Mouse (Mus musculus): ENCODE data around the gene Spred3. TPM values are rescaled to one million over a fixed set of nuclear protein-coding genes. Genes with fewer than 3 reads are reported as not detected.

The Spred3 gene
- 1.4 TPM for polyA plus RNA-seq (2015; fragmentation: Illumina TruSeq; extraction: RNeasy Lipid Tissue Mini Kit (QIAGEN cat#74804); ENCODE audit: insufficient read depth, low read depth, low replicate concordance)

DNA sequence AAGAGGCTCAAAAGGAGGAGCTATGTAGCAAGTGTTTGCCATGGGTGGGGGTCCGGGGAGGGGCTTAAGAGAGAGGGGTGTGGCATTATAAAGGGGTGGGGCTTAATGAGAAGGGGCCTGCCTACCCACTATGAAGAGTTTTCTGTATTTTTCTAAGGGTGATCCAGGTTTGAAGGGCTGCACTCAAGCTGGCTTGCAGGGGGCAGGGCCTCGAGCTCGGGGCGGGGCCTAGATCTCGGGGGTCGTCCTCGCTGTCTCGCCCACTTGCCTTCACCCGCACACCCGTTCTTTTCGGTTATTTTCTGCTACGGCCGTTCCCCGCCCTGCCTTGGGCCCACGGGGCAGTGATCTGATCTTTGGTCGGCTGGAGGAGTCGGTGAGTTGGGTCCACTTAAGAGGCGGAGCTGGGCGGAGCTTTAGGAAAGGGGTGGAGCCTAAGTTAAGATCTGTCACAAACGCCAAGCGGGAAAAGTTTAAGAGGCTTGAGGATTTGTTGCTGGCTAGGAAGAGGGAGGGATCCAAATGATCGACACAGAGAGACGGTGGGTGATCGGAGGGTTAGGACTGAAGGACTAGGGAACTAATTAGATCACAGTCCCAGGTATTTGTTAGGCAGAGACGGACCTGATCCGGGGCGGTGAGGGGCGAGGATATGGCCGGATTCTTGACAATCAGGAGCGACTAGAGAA is at the start of gene Spred3, which contains the start of gene Ggn:
Gene Spred3, minus strand, starts transcription at position 346 of the 689 bp plus-strand sequence.
Gene Ggn, plus strand, starts transcription at position 145 of the 689 bp plus-strand sequence.

DNA sequence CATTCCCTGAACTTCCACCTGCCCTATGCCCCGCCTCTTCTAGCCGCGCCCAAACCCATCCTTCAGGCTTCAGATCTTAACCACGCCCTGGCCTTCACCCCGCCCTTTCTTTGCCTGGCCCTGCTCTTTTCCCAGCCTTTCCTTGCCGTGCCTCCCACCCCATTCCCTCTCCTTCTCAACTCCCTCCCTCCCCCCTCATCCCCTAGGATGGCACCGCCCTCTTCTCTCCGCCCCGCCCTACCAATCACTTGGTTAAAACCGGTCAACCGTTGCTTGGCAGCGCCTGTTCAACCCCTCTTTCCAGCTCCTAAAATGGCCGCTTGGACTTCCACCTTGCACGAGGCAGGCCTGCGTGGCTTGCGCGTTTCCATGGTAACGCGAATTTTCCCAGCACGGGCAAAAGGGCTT is 43.5 kb upstream of the Spred3 start, which contains the start of gene Catsperg1:
Gene Catsperg1, minus strand, starts transcription at position 361 of the 408 bp plus-strand sequence.

DNA sequence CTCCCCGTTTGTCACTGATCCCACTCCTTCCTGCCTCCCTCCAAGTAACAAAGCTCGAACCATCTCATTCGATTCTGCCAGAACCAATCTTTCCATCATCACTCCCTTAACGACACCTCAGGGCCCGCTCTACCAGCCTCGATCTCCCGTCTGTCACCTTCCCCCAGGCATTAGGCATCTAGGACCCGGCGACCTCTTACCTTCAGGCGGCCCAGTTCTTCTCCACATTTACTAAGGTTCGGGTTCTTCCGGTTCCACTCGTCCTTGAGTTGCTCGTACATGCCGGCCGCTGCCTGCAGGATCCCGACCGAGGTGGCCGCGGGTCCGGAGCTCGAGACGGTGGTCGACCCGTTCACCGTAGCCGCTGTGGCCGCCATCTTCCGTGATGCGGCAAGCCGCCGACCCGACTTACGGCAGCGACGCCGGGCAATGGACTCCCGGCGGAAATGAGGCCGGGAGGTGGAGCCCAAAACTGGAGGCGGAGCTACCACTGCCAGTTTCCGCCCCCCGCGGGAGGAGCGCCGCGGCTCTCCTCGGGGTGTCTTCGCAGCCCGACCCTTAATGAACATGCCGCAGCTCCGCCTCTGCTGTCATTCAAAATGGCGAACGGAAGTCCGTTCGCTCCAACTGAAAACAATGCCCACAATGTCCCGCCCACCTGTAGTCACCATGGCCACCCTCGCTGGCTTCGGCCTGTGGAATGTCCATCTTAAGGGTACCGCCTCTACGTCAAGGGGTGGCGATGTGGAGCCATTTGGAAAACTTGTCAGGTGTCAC is 10.1 kb upstream of the Spred3 start, which contains the start of gene Psmd8:
Gene Psmd8, minus strand, starts transcription at position 625 of the 777 bp plus-strand sequence.

GRCm38 (mm10) chr7:29155838-29156782 is 14.1 kb downstream of the Spred3 start, which contains the start of gene Fam98c:
Fam98c (minus strand) TSS chr7:29156234.

GRCm38 (mm10) chr7:29134693-29135386 is 35.4 kb downstream of the Spred3 start, which contains the start of gene Rasgrp4:
Rasgrp4 (plus strand) TSS chr7:29134851.

DNA sequence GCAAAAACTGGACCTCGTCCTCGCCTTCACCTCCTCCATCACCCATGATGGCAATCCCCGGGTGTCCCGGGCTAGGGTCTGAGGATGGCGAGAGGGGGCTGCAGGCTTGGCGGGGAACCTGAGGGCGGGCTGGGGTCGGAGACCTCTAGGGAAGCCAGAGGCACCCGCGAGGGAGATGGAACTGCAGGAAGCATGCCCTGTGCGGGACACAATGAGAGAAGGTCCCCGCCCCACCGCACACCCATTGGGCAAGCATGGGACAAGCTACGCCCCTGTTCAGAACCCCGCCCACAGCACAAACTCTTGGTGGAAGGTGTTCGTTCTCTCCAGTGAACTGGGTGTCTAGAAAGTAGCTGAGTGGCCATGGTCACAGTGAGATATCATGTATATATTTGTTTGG is 45.2 kb downstream of the Spred3 start, which contains the start of gene Ryr1:
Gene Ryr1, minus strand, starts transcription at position 210 of the 400 bp plus-strand sequence.

Other genes starting within 250 kb of the Spred3 start
- 71.1 TPM for gene Actn4, start 208.1 kb downstream of the Spred3 start, polyA plus RNA-seq (2015; fragmentation: Illumina TruSeq; extraction: RNeasy Lipid Tissue Mini Kit (QIAGEN cat#74804); ENCODE audit: insufficient read depth, low read depth, low replicate concordance)
- 94.8 TPM for gene Eif3k, start 188.5 kb downstream of the Spred3 start, polyA plus RNA-seq (2015; fragmentation: Illumina TruSeq; extraction: RNeasy Lipid Tissue Mini Kit (QIAGEN cat#74804); ENCODE audit: insufficient read depth, low read depth, low replicate concordance)
- 0.30 TPM for gene Map4k1, start 188.4 kb downstream of the Spred3 start, polyA plus RNA-seq (2015; fragmentation: Illumina TruSeq; extraction: RNeasy Lipid Tissue Mini Kit (QIAGEN cat#74804); ENCODE audit: insufficient read depth, low read depth, low replicate concordance)
- gene Ryr1, start 45.2 kb downstream of the Spred3 start, polyA plus RNA-seq (2015; fragmentation: Illumina TruSeq; extraction: RNeasy Lipid Tissue Mini Kit (QIAGEN cat#74804); ENCODE audit: insufficient read depth, low read depth, low replicate concordance): not detected
- gene Rasgrp4, start 35.6 kb downstream of the Spred3 start, polyA plus RNA-seq (2015; fragmentation: Illumina TruSeq; extraction: RNeasy Lipid Tissue Mini Kit (QIAGEN cat#74804); ENCODE audit: insufficient read depth, low read depth, low replicate concordance): 1.4 TPM
- gene Fam98c, start 14.2 kb downstream of the Spred3 start, polyA plus RNA-seq (2015; fragmentation: Illumina TruSeq; extraction: RNeasy Lipid Tissue Mini Kit (QIAGEN cat#74804); ENCODE audit: insufficient read depth, low read depth, low replicate concordance): 14.6 TPM
- gene Ggn, start 201 bp downstream of the Spred3 start, polyA plus RNA-seq (2015; fragmentation: Illumina TruSeq; extraction: RNeasy Lipid Tissue Mini Kit (QIAGEN cat#74804); ENCODE audit: insufficient read depth, low read depth, low replicate concordance): 2.3 TPM
- gene Psmd8, start 10.3 kb upstream of the Spred3 start, polyA plus RNA-seq (2015; fragmentation: Illumina TruSeq; extraction: RNeasy Lipid Tissue Mini Kit (QIAGEN cat#74804); ENCODE audit: insufficient read depth, low read depth, low replicate concordance): 32.7 TPM
- 0.55 TPM for gene Catsperg1, start 43.6 kb upstream of the Spred3 start, polyA plus RNA-seq (2015; fragmentation: Illumina TruSeq; extraction: RNeasy Lipid Tissue Mini Kit (QIAGEN cat#74804); ENCODE audit: insufficient read depth, low read depth, low replicate concordance)
- 2.9 TPM for gene Kcnk6, start 62.1 kb upstream of the Spred3 start, polyA plus RNA-seq (2015; fragmentation: Illumina TruSeq; extraction: RNeasy Lipid Tissue Mini Kit (QIAGEN cat#74804); ENCODE audit: insufficient read depth, low read depth, low replicate concordance)
- 15.3 TPM for gene Yif1b, start 67.9 kb upstream of the Spred3 start, polyA plus RNA-seq (2015; fragmentation: Illumina TruSeq; extraction: RNeasy Lipid Tissue Mini Kit (QIAGEN cat#74804); ENCODE audit: insufficient read depth, low read depth, low replicate concordance)
- gene 2200002D01Rik, start 78.1 kb upstream of the Spred3 start, polyA plus RNA-seq (2015; fragmentation: Illumina TruSeq; extraction: RNeasy Lipid Tissue Mini Kit (QIAGEN cat#74804); ENCODE audit: insufficient read depth, low read depth, low replicate concordance): not detected
- gene Spint2, start 111.5 kb upstream of the Spred3 start, polyA plus RNA-seq (2015; fragmentation: Illumina TruSeq; extraction: RNeasy Lipid Tissue Mini Kit (QIAGEN cat#74804); ENCODE audit: insufficient read depth, low read depth, low replicate concordance): 98.5 TPM
- gene Ppp1r14a, start 118.9 kb upstream of the Spred3 start, polyA plus RNA-seq (2015; fragmentation: Illumina TruSeq; extraction: RNeasy Lipid Tissue Mini Kit (QIAGEN cat#74804); ENCODE audit: insufficient read depth, low read depth, low replicate concordance): 6.3 TPM
- 1.6 TPM for gene Dpf1, start 133.5 kb upstream of the Spred3 start, polyA plus RNA-seq (2015; fragmentation: Illumina TruSeq; extraction: RNeasy Lipid Tissue Mini Kit (QIAGEN cat#74804); ENCODE audit: insufficient read depth, low read depth, low replicate concordance)